Mouse (Mus musculus) stomach, postnatal 0 days (tissue): ENCODE measurements at regions not wholly inside any gene's neighbourhood (a gene's known extent, or its start where the extent isn't known, plus 50 kb on each side); places are given as distances from the start of the nearest gene placed in this dataset.

Source experiments
- CTCF ChIP-seq: IDR thresholded peaks from 2 replicates; pipeline ENCODE4 v1.5.1; 2016; ENCODE audit warnings: antibody characterized with exemption, low read depth, mild to moderate bottlenecking, moderate library complexity
- EP300 ChIP-seq: optimal IDR thresholded peaks from 2 replicates; pipeline ENCODE3; 2016; ENCODE audit warnings: antibody characterized with exemption

GRCm38 (mm10) chr9:41736881-41737280 lies 387.2 kb downstream of the Sorl1 start:
- TF ChIP-seq CTCF (no peak), EP300 (no peak)
